Mouse (Mus musculus) splenic B cell, adult 2 months (primary cell): Measurements from ENCODE around the gene Gm13023.
"Not testable (repeated sequence)": the region's sequence is repeated elsewhere in the genome, so short reads cannot be mapped to it uniquely, and the experiment has no call there.

Experiments
- DNase-seq: peaks from one replicate; pipeline ENCODE4 v3.0.0-alpha.2; 2011; ENCODE audit warnings: low read depth, low spot score
- H3K27me3 ChIP-seq: 2 replicates; pipeline ENCODE4 v1.6.1; 2012; ENCODE audit warnings: mild to moderate bottlenecking, low read length, moderate library complexity, mixed read lengths; ENCODE audit not compliant: control insufficient read depth, poor library complexity, insufficient read depth, severe bottlenecking
- H3K36me3 ChIP-seq: 2 replicates; pipeline ENCODE4 v1.6.1; 2012; ENCODE audit warnings: mild to moderate bottlenecking, low read length, moderate library complexity, mixed read lengths; ENCODE audit not compliant: control insufficient read depth, poor library complexity, insufficient read depth, severe bottlenecking

The Gm13023 gene

GRCm38 (mm10) chr4:143789052-143789451 lies at the start of gene Gm13023:
Gene Gm13023 (plus strand): TSS chr4:143789352.
- H3K27me3 ChIP-seq, H3K36me3 ChIP-seq, DNase-seq: not testable (repeated sequence)

- no peaks in the 10 kb centered on the region for H3K36me3 ChIP-seq
- no peak for DNase-seq
- no peaks in the 10 kb centered on the region for H3K27me3 ChIP-seq
These were observed 26.8 kb downstream of the Gm13023 start, which contains the start of gene Gm13084 for GRCm38 (mm10) chr4:143815993-143816392. Gene Gm13084 (minus strand): TSS chr4:143816093.
